Mouse (Mus musculus) kidney, adult 2 months (tissue): ENCODE measurements around the gene Olfr19.

Experiments used
- CTCF ChIP-seq: fragments of 200-500 bp; conservative IDR thresholded peaks from 2 replicates; pipeline ENCODE4 v1.5.1; 2011; ENCODE audit warnings: low read depth, mild to moderate bottlenecking, control low read depth, low read length, moderate library complexity, mixed read lengths; ENCODE audit not compliant: insufficient read depth, insufficient read length
- POLR2A ChIP-seq: fragments of 200-500 bp; IDR thresholded peaks from one replicate; pipeline ENCODE4 v1.6.1; 2011; ENCODE audit warnings: low read depth, low read length, control low read depth

GRCm38 (mm10) chr16:16684053-16684452 is 7.8 kb upstream of the Olfr19 start:
- TF ChIP-seq CTCF = no peak
- TF ChIP-seq POLR2A = no peak
